Mouse (Mus musculus) testis, adult 2 months (tissue): ENCODE measurements at regions not wholly inside any gene's neighbourhood (a gene's known extent, or its start where the extent isn't known, plus 50 kb on each side); places are given as distances from the start of the nearest gene placed in this dataset.

Experiments
- CTCF ChIP-seq: fragments of 200-500 bp; IDR thresholded peaks from 2 replicates; pipeline ENCODE4 v1.5.1; 2012; ENCODE audit warnings: low read depth, mild to moderate bottlenecking, inconsistent platforms, low read length, moderate library complexity; ENCODE audit not compliant: control insufficient read depth, insufficient read depth, insufficient replicate concordance
- POLR2A ChIP-seq: fragments of 200-500 bp; IDR thresholded peaks from 2 replicates; pipeline ENCODE4 v1.6.1; 2012; ENCODE audit warnings: low read depth, mild to moderate bottlenecking, inconsistent platforms, low read length, moderate library complexity; ENCODE audit not compliant: control insufficient read depth

GRCm38 (mm10) chr12:115003118-115003517 is 1044.4 kb upstream of the Zfp386 start:
- TF ChIP-seq POLR2A (no peak), CTCF (no peak)
